Mouse (Mus musculus): ENCODE data around the gene Nat8f4.
"Not testable (repeated sequence)": the region's sequence is repeated elsewhere in the genome, so short reads cannot be mapped to it uniquely, and the experiment has no call there.

DNA sequence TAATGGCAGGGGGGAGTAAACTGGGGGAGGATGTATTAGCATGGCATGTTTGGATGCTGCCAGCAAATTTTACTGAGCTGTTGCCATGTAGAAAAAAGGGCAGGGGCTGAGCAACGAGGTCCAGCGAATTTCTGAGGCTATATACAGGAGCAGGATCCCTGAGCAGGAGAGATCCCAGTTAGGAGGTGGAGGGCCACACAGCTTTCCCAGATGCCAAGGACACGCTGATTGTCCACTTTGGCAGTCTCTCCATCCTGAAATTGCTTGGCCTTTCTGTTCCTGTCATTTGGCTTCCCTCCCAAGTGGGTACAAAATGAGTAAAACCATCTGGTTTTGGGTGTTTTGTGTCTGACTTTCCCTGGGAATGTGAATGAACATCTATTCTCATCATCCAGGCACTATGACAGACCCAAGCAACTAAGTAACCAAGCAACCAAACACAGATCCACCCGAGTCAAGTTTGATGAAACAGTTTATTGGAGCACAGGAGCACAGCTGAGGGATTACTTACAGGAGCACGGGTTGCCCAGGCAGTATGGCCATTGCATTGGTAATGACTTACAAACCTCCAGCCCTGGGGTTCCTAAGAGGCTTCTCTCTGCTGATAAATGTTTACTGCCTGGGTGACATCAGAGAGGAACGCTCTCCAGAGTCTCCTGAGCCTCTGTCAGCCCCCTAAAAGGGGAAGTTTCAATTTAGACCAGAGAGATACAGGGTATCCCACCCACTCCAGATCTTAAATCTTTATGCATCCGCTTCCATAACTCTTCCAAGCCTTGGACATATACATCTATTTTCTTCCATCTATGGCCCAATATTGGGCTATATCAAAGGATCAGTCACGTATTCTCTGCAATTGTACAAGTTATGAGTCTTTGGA is 5.8 kb downstream of the Nat8f4 start:
- TF ChIP-seq EP300 (optimal IDR thresholded peaks at IDR 0.05); CTCF (IDR thresholded peaks at IDR 0.05; ENCODE audit: low read depth): not testable (repeated sequence)

All from stomach, postnatal 0 days (tissue).